Comparison of ENCODE assay signal across 19 mouse cellular contexts in the genomic region with DNA sequence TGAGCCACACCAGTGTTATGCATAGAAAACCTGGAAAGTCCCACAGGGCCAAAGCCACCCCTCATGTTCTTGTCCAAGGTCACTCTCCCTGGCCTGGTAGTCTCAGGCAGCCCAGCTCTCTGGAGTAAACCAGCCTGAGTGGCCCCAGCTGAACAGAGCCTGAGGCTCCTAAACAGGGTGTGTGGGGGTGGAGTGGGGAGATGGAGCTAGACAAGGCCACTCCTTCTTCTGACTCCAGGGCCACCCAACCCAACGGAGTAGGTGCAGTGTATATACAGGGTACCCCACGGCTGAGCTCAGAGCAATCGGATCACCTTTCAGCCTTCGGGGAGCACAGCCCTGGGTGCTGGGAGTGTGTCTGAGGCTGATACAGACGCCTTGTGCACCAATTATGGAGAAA. TPM values are rescaled to one million over a fixed set of nuclear protein-coding genes. Genes with fewer than 3 reads are reported as not detected.
DNase-seq lines count a peak whose midpoint lies in the region; ATAC-seq and TF ChIP-seq lines count a peak whose summit lies in the region.
"Had no signal": no experiment of that assay in that cellular context is flagged by ENCODE, and none has a peak within 500 bp of the region (broad histone marks: within the 10 kb centered on the region; RNA-seq: fewer than 3 reads in every experiment).

No protein-coding gene starts in this region.

- peak; percentile 59; the same call in 1 of the 2 replicates for ATAC-seq in lung, embryonic 14.5 days (ENCODE audit: insufficient read depth)
- ATAC-seq in intestine, embryonic 14.5 days (replicated peaks; ENCODE audit: low FRiP score, low TSS enrichment, low read depth), result 0 out of 2 replicates have a peak, but pooled peaks have one; percentile 28
- ATAC-seq in kidney, embryonic 16.5 days (ENCODE audit: low FRiP score, low TSS enrichment), result peak; percentile 73
- ATAC-seq in stomach, embryonic 16.5 days (ENCODE audit: insufficient read depth, low FRiP score), result peak; percentile 54; the same call in 1 of the 2 replicates
- ATAC-seq: forebrain, embryonic 15.5 days had no signal

- DNase-seq in lung, embryonic 14.5 days, result no peak
- DNase-seq in lung, adult 2 months, result no peak
- no peak for DNase-seq in intestine, embryonic 14.5 days (ENCODE audit: low spot score)
- DNase-seq in cerebellum, adult 9-10 months, result no peak
- no peak for DNase-seq in ovary, adult 18-20 months (ENCODE audit: low spot score)
- DNase-seq: adrenal gland, postnatal 10 days; cerebellum, adult 18-20 months; liver; lung, postnatal 4 days; right cerebral cortex, adult 18-20 months; spleen, adult 18-20 months had no signal

- H3K9me3 ChIP-seq in lung, embryonic 14.5 days (ENCODE audit: low read depth, low read length), result no peaks in the 10 kb centered on the region
- H3K9me3 ChIP-seq in intestine, embryonic 14.5 days (ENCODE audit: control insufficient read depth, low read length), result no peaks in the 10 kb centered on the region
- H3K9me3 ChIP-seq in kidney, embryonic 16.5 days (ENCODE audit: low read length), result no peaks in the 10 kb centered on the region
- H3K9me3 ChIP-seq in stomach, embryonic 16.5 days (replicated peaks; ENCODE audit: control insufficient read depth, low read length), result peaks cover 6% of the 10 kb centered on the region
- H3K9me3 ChIP-seq: forebrain, embryonic 15.5 days; neural tube, embryonic 15.5 days had no signal

- no peaks in the 10 kb centered on the region for H3K36me3 ChIP-seq in lung, embryonic 14.5 days (ENCODE audit: insufficient read depth)
- no peaks in the 10 kb centered on the region for H3K36me3 ChIP-seq in intestine, embryonic 14.5 days (ENCODE audit: control insufficient read depth, insufficient read depth, low read length)
- H3K36me3 ChIP-seq in kidney, embryonic 16.5 days (ENCODE audit: insufficient read depth, low read length), result no peaks in the 10 kb centered on the region
- no peaks in the 10 kb centered on the region for H3K36me3 ChIP-seq in stomach, embryonic 16.5 days (ENCODE audit: control insufficient read depth, insufficient read depth, low read length)
- H3K36me3 ChIP-seq: forebrain, embryonic 15.5 days; neural tube, embryonic 15.5 days had no signal

- H3K4me2 ChIP-seq in lung, embryonic 14.5 days, result no peak overlapping the region
- no peak overlapping the region for H3K4me2 ChIP-seq in intestine, embryonic 14.5 days (ENCODE audit: low read length)
- H3K4me2 ChIP-seq in kidney, embryonic 16.5 days (replicated peaks; ENCODE audit: low read depth, low read length), result peak overlapping the region; percentile 14; the same call in 1 of the 2 replicates
- no peak overlapping the region for H3K4me2 ChIP-seq in stomach, embryonic 16.5 days (ENCODE audit: low read depth, low read length)
- H3K4me2 ChIP-seq: forebrain, embryonic 15.5 days; hindbrain, embryonic 14.5 days; midbrain, embryonic 11.5 days; neural tube, embryonic 15.5 days had no signal

- H3K27me3 ChIP-seq in lung, embryonic 14.5 days (ENCODE audit: insufficient read depth, low read length), result no peaks in the 10 kb centered on the region
- H3K27me3 ChIP-seq in intestine, embryonic 14.5 days (replicated peaks; ENCODE audit: control insufficient read depth, insufficient read depth, low read length), result no peaks in the 10 kb centered on the region
- H3K27me3 ChIP-seq in kidney, embryonic 16.5 days (ENCODE audit: insufficient read depth, low read length), result 0 out of 2 replicates have a peak, but pooled peaks cover 5% of the 10 kb centered on the region
- H3K27me3 ChIP-seq in stomach, embryonic 16.5 days (ENCODE audit: control insufficient read depth, insufficient read depth, low read length), result no peaks in the 10 kb centered on the region
- H3K27me3 ChIP-seq: forebrain, embryonic 15.5 days had no signal

- H3K27ac ChIP-seq in lung, embryonic 14.5 days (ENCODE audit: low read depth), result 0 out of 2 replicates have a peak overlapping the region, but pooled peaks have one; percentile 30
- H3K27ac ChIP-seq in intestine, embryonic 14.5 days (ENCODE audit: low read depth), result no peak overlapping the region
- peak overlapping the region; percentile 59 for H3K27ac ChIP-seq in kidney, embryonic 16.5 days (ENCODE audit: low read length)
- H3K27ac ChIP-seq in stomach, embryonic 16.5 days (ENCODE audit: low read length), result no peak overlapping the region
- H3K27ac ChIP-seq: forebrain, embryonic 15.5 days; hindbrain, embryonic 14.5 days; neural tube, embryonic 15.5 days had no signal

- no peak overlapping the region for H3K9ac ChIP-seq in lung, embryonic 14.5 days
- H3K9ac ChIP-seq in intestine, embryonic 14.5 days (ENCODE audit: low read length), result no peak overlapping the region
- H3K9ac ChIP-seq in kidney, embryonic 16.5 days (replicated peaks; ENCODE audit: low read length), result no peak overlapping the region
- H3K9ac ChIP-seq in stomach, embryonic 16.5 days (ENCODE audit: low read length), result no peak overlapping the region
- H3K9ac ChIP-seq: forebrain, embryonic 15.5 days; hindbrain, embryonic 14.5 days; neural tube, embryonic 15.5 days had no signal

- no peak for TF ChIP-seq POLR2A in lung, adult 2 months (IDR thresholded peaks at IDR 0.05; ENCODE audit: borderline replicate concordance, extremely low read depth, low read depth, low read length)

- no peak for TF ChIP-seq CTCF in lung, embryonic 14.5 days (IDR thresholded peaks at IDR 0.05; ENCODE audit: low read depth)
- TF ChIP-seq CTCF in lung, adult 2 months (IDR thresholded peaks at IDR 0.05; ENCODE audit: insufficient read depth, low read length), result no peak

- H3K4me3 ChIP-seq in lung, embryonic 14.5 days (ENCODE audit: low read depth, low read length), result no peak overlapping the region
- H3K4me3 ChIP-seq in lung, adult 2 months (replicated peaks; ENCODE audit: extremely low read depth, low read depth, low read length), result no peak overlapping the region
- no peak overlapping the region for H3K4me3 ChIP-seq in intestine, embryonic 14.5 days (ENCODE audit: low read depth, low read length)
- no peak overlapping the region for H3K4me3 ChIP-seq in kidney, embryonic 16.5 days (ENCODE audit: low read length)
- H3K4me3 ChIP-seq in stomach, embryonic 16.5 days (replicated peaks; ENCODE audit: low read length), result no peak overlapping the region
- H3K4me3 ChIP-seq: forebrain, embryonic 15.5 days; neural tube, embryonic 15.5 days had no signal

- H3K4me1 ChIP-seq in lung, embryonic 14.5 days (ENCODE audit: insufficient read depth), result no peaks in the 10 kb centered on the region
- H3K4me1 ChIP-seq in lung, adult 2 months (ENCODE audit: control insufficient read depth, insufficient read depth, low read length), result no peaks in the 10 kb centered on the region
- no peaks in the 10 kb centered on the region for H3K4me1 ChIP-seq in intestine, embryonic 14.5 days (replicated peaks; ENCODE audit: control insufficient read depth, insufficient read depth, low read length)
- no peaks in the 10 kb centered on the region for H3K4me1 ChIP-seq in kidney, embryonic 16.5 days (ENCODE audit: insufficient read depth, low read length)
- H3K4me1 ChIP-seq in stomach, embryonic 16.5 days (ENCODE audit: control insufficient read depth, insufficient read depth, low read length), result no peaks in the 10 kb centered on the region
- H3K4me1 ChIP-seq: neural tube, embryonic 15.5 days had no signal

- 58% methylated on average over 5 of the region's 5 CpGs for WGBS in lung, embryonic 14.5 days
- 63% methylated on average over 5 of the region's 5 CpGs for WGBS in lung, adult 2 months
- 59% methylated on average over 5 of the region's 5 CpGs for WGBS in intestine, embryonic 14.5 days
- WGBS in kidney, embryonic 16.5 days, result 61% methylated on average over 5 of the region's 5 CpGs
- 51% methylated on average over 5 of the region's 5 CpGs for WGBS in stomach, embryonic 16.5 days

RNA-seq across cellular contexts. Expression of a gene that starts 1.3 kb away (rescaled TPM):
- polyA plus RNA-seq in lung, embryonic 14.5 days (2014; fragmentation: Nextera tagmentation; extraction: Ambion mirVana), result not detected in 2 replicates
- polyA plus RNA-seq in lung, adult 2 months (2012; rRNA removed), result 6.1 and 7.7 TPM in 2 replicates
- polyA plus RNA-seq in intestine, embryonic 14.5 days (2014; fragmentation: Nextera tagmentation; extraction: Ambion mirVana), result not detected in 2 replicates
- polyA plus RNA-seq in kidney, embryonic 16.5 days (2015; fragmentation: Nextera tagmentation; extraction: Ambion mirVana), result 14.1 and 15.8 TPM in 2 replicates
- polyA plus RNA-seq in stomach, embryonic 16.5 days (2015; fragmentation: Nextera tagmentation; extraction: Ambion mirVana), result not detected in 2 replicates
- polyA plus RNA-seq: C2C12; heart, postnatal 0 days; hindbrain, embryonic 14.5 days; midbrain, embryonic 11.5 days; neural tube, embryonic 15.5 days had no signal

RNA-seq across cellular contexts. Expression of a gene that starts 18.3 kb away (rescaled TPM):
- polyA plus RNA-seq in lung, embryonic 14.5 days (2014; fragmentation: Nextera tagmentation; extraction: Ambion mirVana), result 0.21 TPM in 1 of 2 replicates, not detected in the other
- not detected in 2 replicates for polyA plus RNA-seq in lung, adult 2 months (2012; rRNA removed)
- not detected in 2 replicates for polyA plus RNA-seq in intestine, embryonic 14.5 days (2014; fragmentation: Nextera tagmentation; extraction: Ambion mirVana)
- polyA plus RNA-seq in kidney, embryonic 16.5 days (2015; fragmentation: Nextera tagmentation; extraction: Ambion mirVana), result 0.19 and 0.30 TPM in 2 replicates
- not detected in 2 replicates for polyA plus RNA-seq in stomach, embryonic 16.5 days (2015; fragmentation: Nextera tagmentation; extraction: Ambion mirVana)
- polyA plus RNA-seq: hindbrain, embryonic 14.5 days; midbrain, embryonic 11.5 days had no signal

RNA-seq across cellular contexts. Expression of a gene that starts 31.5 kb away (rescaled TPM):
- 74.7 and 77.4 TPM in 2 replicates for polyA plus RNA-seq in lung, embryonic 14.5 days (2014; fragmentation: Nextera tagmentation; extraction: Ambion mirVana)
- polyA plus RNA-seq in lung, adult 2 months (2012; rRNA removed), result 88.6 and 101 TPM in 2 replicates
- 71.1 and 79.3 TPM in 2 replicates for polyA plus RNA-seq in intestine, embryonic 14.5 days (2014; fragmentation: Nextera tagmentation; extraction: Ambion mirVana)
- 98.9 and 101 TPM in 2 replicates for polyA plus RNA-seq in kidney, embryonic 16.5 days (2015; fragmentation: Nextera tagmentation; extraction: Ambion mirVana)
- 79.5 and 82.1 TPM in 2 replicates for polyA plus RNA-seq in stomach, embryonic 16.5 days (2015; fragmentation: Nextera tagmentation; extraction: Ambion mirVana)

RNA-seq across cellular contexts. Expression of a gene that starts 33.1 kb away (rescaled TPM):
- polyA plus RNA-seq in lung, embryonic 14.5 days (2014; fragmentation: Nextera tagmentation; extraction: Ambion mirVana), result not detected in 2 replicates
- polyA plus RNA-seq in lung, adult 2 months (2012; rRNA removed), result not detected in 2 replicates
- not detected in 2 replicates for polyA plus RNA-seq in intestine, embryonic 14.5 days (2014; fragmentation: Nextera tagmentation; extraction: Ambion mirVana)
- not detected in 2 replicates for polyA plus RNA-seq in kidney, embryonic 16.5 days (2015; fragmentation: Nextera tagmentation; extraction: Ambion mirVana)
- polyA plus RNA-seq in stomach, embryonic 16.5 days (2015; fragmentation: Nextera tagmentation; extraction: Ambion mirVana), result not detected in 2 replicates
- polyA plus RNA-seq: heart, postnatal 0 days; hindbrain, embryonic 14.5 days; neural tube, embryonic 15.5 days had no signal

RNA-seq across cellular contexts. Expression of a gene that starts 50.7 kb away (rescaled TPM):
- polyA plus RNA-seq in lung, embryonic 14.5 days (2014; fragmentation: Nextera tagmentation; extraction: Ambion mirVana), result 46.1 and 49.3 TPM in 2 replicates
- 20.5 and 27.6 TPM in 2 replicates for polyA plus RNA-seq in lung, adult 2 months (2012; rRNA removed)
- polyA plus RNA-seq in intestine, embryonic 14.5 days (2014; fragmentation: Nextera tagmentation; extraction: Ambion mirVana), result 59.9 and 69.9 TPM in 2 replicates
- polyA plus RNA-seq in kidney, embryonic 16.5 days (2015; fragmentation: Nextera tagmentation; extraction: Ambion mirVana), result 60.7 and 60.9 TPM in 2 replicates
- polyA plus RNA-seq in stomach, embryonic 16.5 days (2015; fragmentation: Nextera tagmentation; extraction: Ambion mirVana), result 75.6 and 77.9 TPM in 2 replicates

Comparison
In these comparisons a context has a peak if more than half of its experiments do, and no peak if none do; other contexts are left out.
1. H3K27ac ChIP-seq: peak in lung, embryonic 14.5 days (single experiment) and kidney, embryonic 16.5 days (single experiment); none in intestine, embryonic 14.5 days (single experiment) and stomach, embryonic 16.5 days (single experiment).
2. Peak in every context shown above with its lines, with median percentiles within 50 percentile points of each other: ATAC-seq.